Mouse (Mus musculus) midbrain, postnatal 0 days (tissue): Measurements from ENCODE around the gene Hmga1. TPM values are rescaled to one million over a fixed set of nuclear protein-coding genes. Genes with fewer than 3 reads are reported as not detected.

ENCODE experiments used
- ATAC-seq: fragments of 200-750 bp; cut with Nextera tagmentation; 2 replicates; pipeline ENCODE4 v1.8.0; 2017; ENCODE audit warnings: moderate number of reproducible peaks, mild to moderate bottlenecking, moderate TSS enrichment, moderate library complexity; ENCODE audit not compliant: low FRiP score
- DNase-seq: peaks from one replicate; pipeline ENCODE4 v3.0.0-alpha.2; 2015; ENCODE audit warnings: low spot score
- H3K27ac ChIP-seq: fragments of 300-500 bp; sonication (generic); 2 replicates; pipeline ENCODE4 v1.5.1; 2014; ENCODE audit warnings: low read depth, mild to moderate bottlenecking, low read length, mixed read lengths
- H3K27me3 ChIP-seq: fragments of 300-500 bp; sonication (generic); 2 replicates; pipeline ENCODE4 v1.6.1; 2014; ENCODE audit warnings: low read length, control low read depth, mixed read lengths; ENCODE audit not compliant: insufficient read depth
- H3K36me3 ChIP-seq: fragments of 300-500 bp; sonication (generic); 2 replicates; pipeline ENCODE4 v1.6.1; 2014; ENCODE audit warnings: low read length, control low read depth, mixed read lengths; ENCODE audit not compliant: insufficient read depth
- H3K4me1 ChIP-seq: fragments of 300-500 bp; sonication (generic); 2 replicates; pipeline ENCODE4 v1.6.1; 2014; ENCODE audit warnings: mild to moderate bottlenecking, control low read depth, antibody characterized with exemption, low read length, mixed read lengths; ENCODE audit not compliant: insufficient read depth
- H3K4me2 ChIP-seq: fragments of 300-500 bp; sonication (generic); 2 replicates; pipeline ENCODE4 v1.6.1; 2014; ENCODE audit warnings: low read depth, mild to moderate bottlenecking, low read length, mixed read lengths; ENCODE audit not compliant: poor library complexity, severe bottlenecking
- H3K4me3 ChIP-seq: fragments of 300-500 bp; sonication (generic); 2 replicates; pipeline ENCODE4 v1.5.1; 2014; ENCODE audit warnings: low read depth, mild to moderate bottlenecking, low read length, moderate library complexity
- H3K9ac ChIP-seq: fragments of 300-500 bp; sonication (generic); replicated peaks from 2 replicates; pipeline ENCODE4 v1.6.1; 2014; ENCODE audit warnings: mild to moderate bottlenecking, low read length, moderate library complexity, mixed read lengths; ENCODE audit not compliant: poor library complexity, severe bottlenecking
- H3K9me3 ChIP-seq: fragments of 300-500 bp; sonication (generic); 2 replicates; pipeline ENCODE4 v1.6.1; 2016; ENCODE audit warnings: low read length, control low read depth
- CTCF ChIP-seq: IDR thresholded peaks from 2 replicates; pipeline ENCODE4 v1.5.1; 2016; ENCODE audit warnings: antibody characterized with exemption, mild to moderate bottlenecking
- WGBS: fragments of 180-500 bp; shearing (Covaris S2); extraction: QIAGEN DNeasy Blood & Tissue Kit; methylation state at CpG from one replicate; pipeline ENCODE4 v1.1.7; 2014; 5-methylcytosine and 5-hydroxymethylcytosine counted together
- polyA plus RNA-seq: library from polyadenylated mRNA; unstranded; fragments of >200 nt; fragmentation: Nextera tagmentation; extraction: Ambion mirVana; gene quantifications from 2 replicates; pipeline ENCODE4 v1.2.1, GENCODE M21; 2015
- total RNA-seq: library from RNA; depleted of rRNA; stranded (reverse); fragments of >200 nt; gene quantifications from 2 replicates; pipeline ENCODE4 v1.2.3, GENCODE M21; 2014; rRNA removed

Gene Hmga1
- total RNA-seq: 135 and 138 TPM in 2 replicates
- 144 and 154 TPM in 2 replicates for polyA plus RNA-seq

GRCm38 (mm10) chr17:27556315-27557011 lies at the start of gene Hmga1:
TSS of gene Hmga1 (plus strand) at chr17:27556497.
- TF ChIP-seq CTCF: no peak
- WGBS: 1% methylated on average over 58 of the region's 79 CpGs
- peaks cover 5% of the 10 kb centered on the region; the same call in 1 of the 2 replicates for H3K27me3 ChIP-seq
- H3K9me3 ChIP-seq: no peaks in the 10 kb centered on the region
- peaks cover 2% of the 10 kb centered on the region; the same call in 1 of the 2 replicates for H3K36me3 ChIP-seq
- peak within 1 kb of the TSS; percentile 82 for H3K4me3 ChIP-seq
- peak within 1 kb of the TSS; percentile 91 for H3K4me2 ChIP-seq
- peak within 1 kb of the TSS; percentile 89 for H3K27ac ChIP-seq
- H3K4me1 ChIP-seq: peaks cover 14% of the 10 kb centered on the region; the same call in 1 of the 2 replicates
- ATAC-seq (peak; percentile 77), DNase-seq (peak; percentile 89)
- H3K9ac ChIP-seq: peak within 1 kb of the TSS; percentile 97

- H3K27ac ChIP-seq: no peak overlapping the region
Observed at GRCm38 (mm10) chr17:27506871-27507590, 49.3 kb upstream of the Hmga1 start.

GRCm38 (mm10) chr17:27507591-27507945 lies 48.7 kb upstream of the Hmga1 start:
- 78% methylated on average over 7 of the region's 7 CpGs for WGBS
- no peak overlapping the region for H3K27ac ChIP-seq
- TF ChIP-seq CTCF: no peak

More at GRCm38 (mm10) chr17:27506871-27507590, 49.3 kb upstream of the Hmga1 start:
- Histone ChIP-seq H3K9ac (no peak overlapping the region), H3K4me3 (no peak overlapping the region), H3K4me2 (no peak overlapping the region), H3K9me3 (no peaks in the 10 kb centered on the region), H3K4me1 (peaks cover 6% of the 10 kb centered on the region; the same call in 1 of the 2 replicates), H3K36me3 (no peaks in the 10 kb centered on the region), H3K27me3 (no peaks in the 10 kb centered on the region)
- no peak for TF ChIP-seq CTCF
- 75% methylated on average over 7 of the region's 7 CpGs for WGBS
- ATAC-seq (no peak), DNase-seq (no peak)

GRCm38 (mm10) chr17:27508002-27508401 lies 48.3 kb upstream of the Hmga1 start:
- no peak for TF ChIP-seq CTCF
- no peak overlapping the region for H3K4me3 ChIP-seq
- H3K27ac ChIP-seq: no peak overlapping the region
- no peak overlapping the region for H3K4me2 ChIP-seq
- H3K4me1 ChIP-seq: 0 out of 2 replicates have a peak, but pooled peaks cover 6% of the 10 kb centered on the region
- H3K36me3 ChIP-seq: no peaks in the 10 kb centered on the region
- H3K27me3 ChIP-seq: no peaks in the 10 kb centered on the region
- DNase-seq (no peak), ATAC-seq (no peak)
- H3K9ac ChIP-seq: no peak overlapping the region
- H3K9me3 ChIP-seq: no peaks in the 10 kb centered on the region
- WGBS: 52% methylated on average over 12 of the region's 12 CpGs

More at GRCm38 (mm10) chr17:27507591-27507945, 48.7 kb upstream of the Hmga1 start:
- no peak for ATAC-seq
- H3K36me3 ChIP-seq: no peaks in the 10 kb centered on the region
- no peak overlapping the region for H3K4me3 ChIP-seq
- no peak overlapping the region for H3K4me2 ChIP-seq
- H3K4me1 ChIP-seq: 0 out of 2 replicates have a peak, but pooled peaks cover 6% of the 10 kb centered on the region
- DNase-seq: no peak
- H3K27me3 ChIP-seq: no peaks in the 10 kb centered on the region
- no peaks in the 10 kb centered on the region for H3K9me3 ChIP-seq
- no peak overlapping the region for H3K9ac ChIP-seq

- 70% methylated on average over 5 of the region's 5 CpGs for WGBS
- Histone ChIP-seq H3K27me3 (no peaks in the 10 kb centered on the region), H3K4me1 (0 out of 2 replicates have a peak, but pooled peaks cover 6% of the 10 kb centered on the region), H3K27ac (no peak overlapping the region), H3K9me3 (no peaks in the 10 kb centered on the region), H3K4me2 (no peak overlapping the region), H3K4me3 (no peak overlapping the region), H3K36me3 (no peaks in the 10 kb centered on the region), H3K9ac (no peak overlapping the region)
- DNase-seq (no peak), ATAC-seq (no peak)
- no peak for TF ChIP-seq CTCF
Observed at GRCm38 (mm10) chr17:27508513-27508912, 47.8 kb upstream of the Hmga1 start.

- TF ChIP-seq CTCF: no peak
- H3K27ac ChIP-seq: no peak overlapping the region
- H3K4me3 ChIP-seq: no peak overlapping the region
- 82% methylated on average over 5 of the region's 5 CpGs for WGBS
- H3K9me3 ChIP-seq: no peaks in the 10 kb centered on the region
- no peaks in the 10 kb centered on the region for H3K36me3 ChIP-seq
- ATAC-seq (no peak), DNase-seq (no peak)
- H3K27me3 ChIP-seq: no peaks in the 10 kb centered on the region
- no peak overlapping the region for H3K9ac ChIP-seq
- H3K4me1 ChIP-seq: 0 out of 2 replicates have a peak, but pooled peaks cover 9% of the 10 kb centered on the region
- H3K4me2 ChIP-seq: no peak overlapping the region
Observed at GRCm38 (mm10) chr17:27509056-27509455, 47.2 kb upstream of the Hmga1 start.
